Mouse (Mus musculus) bone marrow, adult 2 months (tissue): Measurements from ENCODE around the gene Tns3.

ENCODE experiments used
- CTCF ChIP-seq: fragments of 200-500 bp; IDR thresholded peaks from 2 replicates; pipeline ENCODE4 v1.5.1; 2011; ENCODE audit warnings: low read length, control low read depth; ENCODE audit not compliant: control insufficient read depth, insufficient read depth
- POLR2A ChIP-seq: fragments of 200-500 bp; IDR thresholded peaks from 2 replicates; pipeline ENCODE4 v1.6.1; 2011; ENCODE audit warnings: low read depth, mild to moderate bottlenecking, control low read depth, low read length, borderline replicate concordance; ENCODE audit not compliant: control insufficient read depth

GRCm38 (mm10) chr11:8557006-8557405 lies 107.3 kb downstream of the Tns3 start:
- no peak for TF ChIP-seq CTCF
- TF ChIP-seq POLR2A = no peak
